Mouse (Mus musculus): ENCODE results near the gene Hpcal1.

- no peak for TF ChIP-seq CTCF (IDR thresholded peaks at IDR 0.05; ENCODE audit: borderline replicate concordance, insufficient read depth, low read depth, low read length)
- no peak for TF ChIP-seq POLR2A (IDR thresholded peaks at IDR 0.05; ENCODE audit: borderline replicate concordance, insufficient read depth, low read length)
Measured at GRCm38 (mm10) chr12:17727676-17728339, 37.2 kb downstream of the Hpcal1 start.

Measured in cerebellum, adult 2 months (tissue).